Mouse (Mus musculus) small intestine, adult 2 months (tissue): ENCODE data around the gene Gsn.

Experiments
- CTCF ChIP-seq: fragments of 200-500 bp; IDR thresholded peaks from 2 replicates; pipeline ENCODE4 v1.5.1; 2012; ENCODE audit warnings: low read depth, mild to moderate bottlenecking, control low read depth, inconsistent platforms, low read length, moderate library complexity, mixed read lengths; ENCODE audit not compliant: insufficient replicate concordance, insufficient read length; ENCODE audit errors: extremely low read depth
- POLR2A ChIP-seq: fragments of 200-500 bp; IDR thresholded peaks from 2 replicates; pipeline ENCODE4 v1.6.1; 2012; ENCODE audit warnings: low read depth, mild to moderate bottlenecking, control low read depth, inconsistent platforms, low read length, moderate library complexity

- TF ChIP-seq CTCF (no peak), POLR2A (no peak)
Measured at GRCm38 (mm10) chr2:35255885-35256833, at the start of gene Gsn.
